Mouse (Mus musculus): ENCODE data around the gene Rusc1.
"Not testable (repeated sequence)": the region's sequence is repeated elsewhere in the genome, so short reads cannot be mapped to it uniquely, and the experiment has no call there.

The Rusc1 gene

GRCm38 (mm10) chr3:89092509-89093090 lies 511 bp downstream of the Rusc1 start:
- no peak for DNase-seq (ENCODE audit: low spot score)

GRCm38 (mm10) chr3:89091811-89092508 lies 1.2 kb downstream of the Rusc1 start:
- no peak for DNase-seq (ENCODE audit: low spot score)

- peak; percentile 91 for DNase-seq (ENCODE audit: low spot score)
Observed at GRCm38 (mm10) chr3:89090694-89091655, 2.1 kb downstream of the Rusc1 start.

GRCm38 (mm10) chr3:89089882-89090591 lies 3.1 kb downstream of the Rusc1 start:
- DNase-seq (ENCODE audit: low spot score), result peak; percentile 79

GRCm38 (mm10) chr3:89088974-89089373 lies 4.1 kb downstream of the Rusc1 start:
- DNase-seq (ENCODE audit: low spot score), result no peak

- DNase-seq (ENCODE audit: low spot score), result peak; percentile 93
Observed at GRCm38 (mm10) chr3:89087338-89088110, 5.6 kb downstream of the Rusc1 start.

- DNase-seq (ENCODE audit: low spot score), result no peak
Observed at GRCm38 (mm10) chr3:89084654-89085190, 8.4 kb downstream of the Rusc1 start.

- DNase-seq (ENCODE audit: low spot score), result no peak
Observed at GRCm38 (mm10) chr3:89084133-89084532, 9.0 kb downstream of the Rusc1 start.

GRCm38 (mm10) chr3:89082287-89082686 lies 10.8 kb downstream of the Rusc1 start:
- DNase-seq (ENCODE audit: low spot score), result not testable (repeated sequence)

GRCm38 (mm10) chr3:89077383-89077782 lies 15.7 kb downstream of the Rusc1 start:
- no peak for DNase-seq (ENCODE audit: low spot score)

- no peak for DNase-seq (ENCODE audit: low spot score)
Observed at GRCm38 (mm10) chr3:89067265-89067664, 25.8 kb downstream of the Rusc1 start.

- no peak for DNase-seq (ENCODE audit: low spot score)
Observed at GRCm38 (mm10) chr3:89061696-89062095, 31.4 kb downstream of the Rusc1 start.

GRCm38 (mm10) chr3:89058783-89059182 lies 34.3 kb downstream of the Rusc1 start:
- peak; percentile 51 for DNase-seq (ENCODE audit: low spot score)

GRCm38 (mm10) chr3:89058361-89058760 lies 34.8 kb downstream of the Rusc1 start:
- DNase-seq (ENCODE audit: low spot score), result no peak

GRCm38 (mm10) chr3:89043359-89043758 lies 49.8 kb downstream of the Rusc1 start:
- DNase-seq (ENCODE audit: low spot score), result no peak
